Mouse (Mus musculus): ENCODE data around the gene Elovl6. TPM values are rescaled to one million over a fixed set of nuclear protein-coding genes. Genes with fewer than 3 reads are reported as not detected.
A peak's percentile ranks its signal among the peaks of the same experiment; 100 is the strongest.

Gene Elovl6
- total RNA-seq, 1 experiment from 2014 or later: 21.3 TPM

GRCm38 (mm10) chr3:129681841-129682240 lies 149.7 kb downstream of the Elovl6 start:
- no peak for ATAC-seq (replicated peaks; ENCODE audit: low read depth, poor library complexity, severe bottlenecking)

GRCm38 (mm10) chr3:129682389-129682788 lies 150.2 kb downstream of the Elovl6 start:
- ATAC-seq (replicated peaks; ENCODE audit: low read depth, poor library complexity, severe bottlenecking): no peak

DNA sequence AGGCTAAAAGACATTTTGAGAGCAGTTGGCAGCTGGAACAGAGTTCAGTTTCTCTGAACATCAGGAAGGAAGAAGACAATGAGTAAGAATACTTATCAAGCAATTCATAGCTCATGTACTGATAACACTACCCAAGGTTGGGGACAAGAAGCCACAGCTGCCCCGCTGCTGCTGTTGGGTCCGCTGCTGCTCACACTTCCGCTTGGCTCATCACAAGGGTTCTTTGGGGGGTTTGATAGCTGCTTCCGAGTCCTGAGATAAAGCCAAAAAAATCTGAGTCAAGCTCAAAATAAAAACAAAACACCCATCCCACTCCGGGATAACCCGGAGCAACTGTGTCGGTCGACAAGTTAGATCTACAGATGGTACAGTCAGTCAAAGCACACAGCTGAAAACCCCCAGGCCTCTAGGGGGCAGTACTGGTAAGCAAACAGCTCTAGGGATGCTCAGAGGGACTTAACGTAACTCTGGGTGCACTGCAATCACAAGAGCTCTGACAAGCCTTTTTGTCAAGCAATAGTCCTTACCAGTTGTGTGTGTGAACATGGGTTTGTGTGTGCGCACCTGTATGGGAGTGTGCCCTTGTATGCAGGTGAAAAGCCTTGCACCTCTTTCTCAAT lies 151.0 kb downstream of the Elovl6 start:
- ATAC-seq (replicated peaks; ENCODE audit: low read depth, poor library complexity, severe bottlenecking): 0 out of 2 replicates have a peak, but pooled peaks have one; percentile 61

GRCm38 (mm10) chr3:129686196-129686595 lies 154.0 kb downstream of the Elovl6 start:
- no peak for ATAC-seq (replicated peaks; ENCODE audit: low read depth, poor library complexity, severe bottlenecking)

- ATAC-seq (replicated peaks; ENCODE audit: low read depth, poor library complexity, severe bottlenecking): peak; percentile 77
Measured at GRCm38 (mm10) chr3:129686698-129687333, 154.7 kb downstream of the Elovl6 start.

DNA sequence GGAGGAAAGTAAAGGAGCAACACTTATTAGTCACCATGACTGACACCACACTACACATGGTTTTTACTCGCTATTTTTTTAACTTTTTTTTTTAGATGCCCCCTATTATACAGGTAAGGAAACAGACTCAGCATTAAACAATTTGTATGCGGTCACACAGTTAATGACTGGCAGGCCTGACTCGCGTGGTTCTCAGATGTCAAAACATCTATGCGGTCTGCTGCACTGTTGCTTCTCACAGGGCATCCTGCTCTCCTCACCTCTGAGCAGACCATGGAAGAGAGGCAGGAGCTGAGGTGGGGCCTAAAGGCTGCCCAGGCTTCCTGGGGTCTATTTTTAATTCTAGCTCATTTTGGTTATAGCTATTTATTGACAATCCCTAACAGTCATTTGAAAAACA lies 155.3 kb downstream of the Elovl6 start:
- ATAC-seq (replicated peaks; ENCODE audit: low read depth, poor library complexity, severe bottlenecking): no peak

Other genes with a start within 250 kb of the Elovl6 start
- not detected in 2 replicates for gene Enpep, start 199.6 kb upstream of the Elovl6 start, total RNA-seq (2017)
- 0.82 and 2.7 TPM in 2 replicates for gene Egf, start 223.0 kb downstream of the Elovl6 start, total RNA-seq (2017)

Data from common myeloid progenitor, adult 5-6 weeks (primary cell).